Mouse (Mus musculus): Measurements from ENCODE around the gene Cct8. TPM values are rescaled to one million over a fixed set of nuclear protein-coding genes. Genes with fewer than 3 reads are reported as not detected.
"Not testable (repeated sequence)": the region's sequence is repeated elsewhere in the genome, so short reads cannot be mapped to it uniquely, and the experiment has no call there.

Cct8 gene
- 100 to 1,000 TPM; 171 to 186 TPM for total RNA-seq (2021)

DNA sequence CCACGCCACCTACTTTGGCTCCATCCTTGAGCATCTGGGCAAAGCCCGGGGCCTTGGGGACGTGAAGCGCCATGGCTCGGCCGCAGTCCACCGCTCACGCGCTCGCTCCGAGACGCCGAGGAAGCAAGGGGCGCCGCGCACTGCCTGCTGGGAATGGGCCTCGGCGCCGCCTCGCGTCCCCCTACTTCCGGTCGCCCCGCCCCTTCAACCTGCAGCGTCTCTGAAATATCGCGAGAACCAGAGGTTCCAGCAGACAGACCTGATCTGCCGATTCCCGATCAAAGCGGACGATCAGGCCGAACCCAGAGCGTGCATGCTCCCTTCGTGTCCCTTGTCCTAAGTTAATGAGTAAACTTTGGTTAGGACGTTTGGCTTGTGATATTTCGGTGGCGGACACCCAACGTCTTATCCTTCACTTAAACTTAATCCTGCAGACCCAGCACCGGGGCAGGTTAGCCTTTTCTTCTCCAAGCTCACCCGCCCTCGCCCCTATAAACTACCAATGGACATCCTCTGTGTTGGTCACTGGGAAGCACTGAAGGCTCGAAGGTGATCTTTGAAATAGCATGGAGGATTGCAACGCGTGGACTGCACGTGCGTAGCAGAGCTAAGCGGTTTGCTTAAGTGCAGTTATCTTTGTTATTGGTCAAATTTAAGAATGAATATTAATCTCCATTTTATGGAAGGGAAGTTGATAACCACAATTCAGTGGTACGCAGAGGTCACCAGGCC is at the start of gene Cct8:
Gene Cct8 (minus strand): TSS at position 158 of the 732 bp plus-strand sequence.
- DNase-seq = peak; percentile 94 to 95

DNA sequence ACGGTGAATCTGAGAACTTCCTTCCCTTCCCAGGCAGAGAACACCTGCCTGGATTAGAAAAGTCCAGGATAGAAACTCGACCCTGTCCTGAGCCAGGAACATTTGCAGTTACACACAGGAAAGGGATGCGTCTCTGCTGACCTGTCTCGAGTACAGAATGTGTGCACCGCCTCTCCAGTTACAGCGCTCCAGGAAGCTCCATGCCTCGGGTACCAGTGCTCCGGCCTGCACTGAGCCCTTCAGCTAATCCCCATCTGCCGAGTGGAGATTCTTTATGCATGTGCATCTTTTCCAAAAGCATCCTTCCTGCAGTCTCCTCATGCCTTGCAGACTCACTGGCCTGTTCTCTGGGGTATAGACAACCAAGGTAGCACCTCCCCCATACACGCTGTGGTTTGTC is 33.1 kb upstream of the Cct8 start:
- no peak for DNase-seq

DNA sequence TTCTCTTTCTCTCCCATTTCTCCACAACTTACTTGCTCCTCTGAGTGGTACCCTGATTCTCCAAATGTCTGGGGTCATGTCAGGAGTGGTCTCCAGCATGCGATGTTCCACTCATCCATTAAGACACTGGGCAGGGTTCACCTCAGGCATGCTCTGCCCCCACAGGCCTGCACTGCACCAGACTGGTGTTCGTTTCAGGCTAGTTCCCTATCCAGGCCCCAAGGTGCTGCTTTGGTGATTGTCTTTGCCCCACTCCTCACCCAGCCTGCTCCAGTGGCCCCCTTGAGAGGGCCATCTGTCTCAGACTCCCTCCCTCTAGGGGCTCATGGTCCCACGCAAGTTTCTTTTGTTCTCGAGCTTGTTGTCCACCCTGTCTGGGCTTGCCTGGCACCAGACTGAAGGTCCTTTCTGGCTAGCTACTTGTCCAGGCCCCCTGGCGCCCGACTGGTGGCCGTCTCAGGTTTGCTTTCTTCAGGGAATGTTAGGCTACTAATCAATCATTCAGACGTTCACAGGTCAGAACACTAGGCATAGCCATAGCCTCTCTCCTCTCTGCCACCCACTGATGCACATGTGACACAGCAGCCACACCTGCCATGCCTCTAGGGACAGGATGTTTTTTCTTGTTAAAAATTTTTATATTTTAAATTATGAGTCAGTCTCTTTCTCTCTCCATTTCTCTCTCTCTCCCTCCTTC is 32.0 kb upstream of the Cct8 start:
- DNase-seq = no peak

DNA sequence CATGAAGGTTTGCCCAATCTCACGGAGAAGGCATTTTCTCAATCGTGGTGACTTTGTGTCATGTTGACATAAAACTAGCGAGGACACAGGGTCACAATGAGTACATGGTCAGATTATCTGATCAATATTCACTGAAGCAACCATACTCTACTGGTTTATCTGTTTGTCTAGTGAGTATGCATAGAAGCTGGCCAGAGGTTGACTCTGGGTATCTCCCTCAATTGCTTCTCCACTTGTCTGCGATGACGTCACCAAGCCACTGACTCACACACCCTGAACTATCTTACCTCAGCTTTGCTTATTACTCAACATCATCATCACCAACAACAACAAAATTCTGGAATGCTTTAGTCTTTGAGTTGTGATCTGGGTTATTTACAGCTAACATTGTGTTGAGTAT is 28.6 kb upstream of the Cct8 start:
- DNase-seq = no peak

DNA sequence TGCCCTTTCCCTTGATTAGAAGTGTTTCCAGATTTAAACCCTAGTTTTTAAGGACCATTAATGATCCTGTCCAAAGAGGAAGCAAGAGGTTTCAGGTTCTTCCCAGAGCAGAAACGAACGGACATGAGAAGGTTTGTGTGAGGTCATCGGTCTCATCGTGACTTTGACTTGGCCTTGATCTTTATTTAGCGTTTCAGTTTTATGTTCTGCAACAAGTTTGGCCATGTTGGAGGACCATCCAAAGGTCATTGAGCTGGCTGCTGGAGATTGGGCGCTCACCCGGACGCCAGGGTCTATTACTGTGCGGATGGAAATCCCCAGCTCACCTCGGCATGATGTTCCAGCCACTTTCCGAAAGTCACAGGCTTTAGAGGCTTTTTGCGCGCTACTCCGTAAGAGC is 16.7 kb upstream of the Cct8 start:
- DNase-seq = no peak

DNA sequence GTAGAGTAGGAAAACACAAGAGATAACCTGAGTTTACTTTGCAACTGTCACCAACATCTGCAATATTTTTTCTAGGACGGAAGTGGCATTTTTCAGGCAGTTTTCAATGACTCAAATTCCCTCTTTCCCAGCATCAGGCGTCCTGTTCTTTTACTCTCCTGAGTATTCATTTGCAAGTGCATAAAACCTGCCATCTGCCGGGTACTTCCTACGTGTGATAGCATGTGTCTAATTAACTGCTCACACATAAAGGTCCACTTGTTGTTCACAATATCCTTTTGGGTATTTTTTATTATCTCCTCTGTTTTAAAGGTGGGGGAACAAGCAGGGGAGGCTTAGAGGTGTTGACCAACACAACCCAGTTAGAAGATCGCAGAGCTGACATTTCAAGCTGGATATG is 16.0 kb upstream of the Cct8 start:
- no peak for DNase-seq

DNA sequence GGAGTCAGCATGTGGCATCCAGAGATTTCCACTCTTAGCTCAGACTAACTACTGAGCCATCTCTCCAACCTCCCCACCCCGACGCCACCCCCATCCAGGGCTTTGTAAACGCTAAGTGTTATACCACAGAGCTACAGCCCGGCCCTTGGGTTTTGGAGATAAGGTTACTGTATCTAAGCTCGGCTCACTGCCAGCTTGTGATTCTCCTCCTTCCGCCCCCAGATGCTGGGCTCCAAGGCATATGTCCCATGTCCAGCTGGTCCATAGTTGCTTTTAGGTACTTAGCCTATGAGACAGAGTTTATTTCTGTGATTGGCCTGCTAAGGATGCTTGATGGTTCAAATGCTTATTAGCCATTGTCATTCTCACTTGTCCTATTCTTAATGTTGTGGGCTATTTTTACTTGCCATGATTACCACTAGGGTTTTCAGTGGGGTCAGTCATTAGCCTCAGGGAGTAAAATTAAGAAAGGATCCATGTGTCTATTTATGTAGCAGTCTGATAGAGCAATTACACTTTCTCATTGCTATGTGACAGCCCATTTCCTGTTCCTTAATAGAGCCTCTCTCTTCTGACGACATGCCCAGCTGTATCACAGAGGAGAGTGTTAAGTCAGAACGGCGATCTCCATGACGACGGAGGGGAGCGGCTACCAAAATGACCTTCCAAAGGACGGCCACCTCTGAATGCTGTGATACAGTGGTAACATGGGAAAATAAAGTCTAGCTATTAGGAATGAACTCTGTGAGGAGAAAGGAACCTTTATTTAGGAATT is 5.8 kb upstream of the Cct8 start:
- DNase-seq = no peak

DNA sequence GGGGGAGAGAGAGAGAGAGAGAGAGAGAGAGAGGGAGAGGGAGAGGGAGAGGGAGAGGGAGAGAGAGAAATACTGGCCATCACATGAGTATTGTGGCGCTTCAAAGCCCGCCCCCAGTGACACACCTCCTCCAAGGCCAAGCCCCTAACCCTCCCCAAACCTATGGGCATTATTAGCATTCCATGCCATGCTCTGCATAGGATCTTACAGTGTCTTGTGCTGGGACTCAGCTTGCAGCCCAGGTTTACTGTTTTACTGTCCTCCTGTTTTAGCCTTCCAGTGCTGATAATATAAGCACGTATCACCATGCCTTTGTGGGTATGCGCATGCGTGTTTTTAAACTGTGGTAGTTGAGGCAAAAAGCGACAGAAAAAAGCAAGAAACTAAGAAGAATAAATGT is 3.9 kb upstream of the Cct8 start:
- DNase-seq = no peak

DNA sequence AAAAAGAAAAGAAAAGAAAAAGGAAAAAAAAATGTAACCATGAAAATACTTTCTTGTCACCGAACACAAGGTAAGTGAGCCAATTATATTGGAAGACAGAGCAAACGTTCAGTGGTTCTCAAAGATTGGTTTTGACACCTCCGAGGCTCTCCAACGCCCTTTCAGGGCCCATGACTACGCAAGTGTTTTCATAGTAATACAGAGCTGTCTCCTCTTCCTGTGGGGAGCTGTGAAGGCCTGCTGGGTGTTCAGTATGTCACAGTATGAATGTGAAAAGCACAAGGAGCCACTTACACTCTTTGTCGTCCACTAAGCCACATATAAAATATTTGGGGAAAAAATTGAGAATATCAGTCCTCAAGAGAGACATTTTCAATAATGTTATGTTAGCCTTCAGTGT is 1.5 kb upstream of the Cct8 start:
- no peak for DNase-seq

DNA sequence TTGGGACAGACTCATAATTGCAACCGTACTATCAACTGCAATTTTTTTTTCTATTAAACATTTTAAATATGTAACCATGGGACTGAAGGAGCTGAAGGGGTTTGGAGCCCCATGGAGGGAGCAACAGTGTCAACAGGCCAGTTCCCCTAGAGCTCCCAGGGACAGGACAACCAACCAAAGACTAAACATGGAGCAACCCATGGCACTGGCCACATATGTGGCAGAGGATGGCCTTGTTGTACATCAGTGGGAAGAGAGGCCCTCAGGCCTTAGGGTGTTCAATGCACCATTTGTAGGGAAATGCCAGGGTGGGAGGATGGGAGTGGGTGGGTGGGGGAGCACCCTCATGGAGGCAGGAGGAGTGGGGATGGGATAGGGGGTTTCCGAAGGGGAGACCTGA is 1.1 kb upstream of the Cct8 start:
- DNase-seq = no peak

DNA sequence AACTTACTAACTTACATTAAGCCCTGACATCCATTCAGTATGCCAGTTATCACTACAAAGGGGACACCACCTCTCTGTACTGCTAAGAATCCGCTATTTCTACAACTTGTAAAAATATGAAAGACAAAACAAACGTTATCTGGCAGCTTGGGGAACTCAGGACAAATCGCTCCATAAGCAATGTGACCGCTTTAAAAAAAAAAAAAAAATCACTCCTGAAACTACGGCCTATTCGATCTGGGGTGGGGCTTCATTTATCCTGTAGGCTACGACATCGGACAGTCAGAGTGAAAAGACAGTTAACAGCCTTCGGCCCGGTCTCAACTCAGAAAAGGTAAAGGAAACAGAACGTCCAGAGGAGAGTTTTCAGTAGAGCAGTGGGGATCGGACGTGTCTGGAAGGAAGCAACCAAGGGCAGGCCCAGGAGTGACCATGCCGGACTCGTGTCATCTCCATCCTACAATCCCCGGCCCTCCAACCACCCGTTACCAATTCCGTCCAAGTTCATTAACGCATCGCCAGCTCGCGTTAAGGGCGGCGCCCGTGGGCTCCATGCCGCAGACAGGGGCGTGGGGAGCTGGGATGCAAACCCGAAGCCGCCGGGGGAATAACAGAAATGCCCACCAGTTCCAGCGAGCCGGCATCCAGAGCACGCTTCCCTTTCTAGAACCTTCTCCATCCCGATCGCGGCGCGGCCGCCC is 568 bp downstream of the Cct8 start:
- peak in 1 of 2 experiments; percentile 6 for DNase-seq

DNA sequence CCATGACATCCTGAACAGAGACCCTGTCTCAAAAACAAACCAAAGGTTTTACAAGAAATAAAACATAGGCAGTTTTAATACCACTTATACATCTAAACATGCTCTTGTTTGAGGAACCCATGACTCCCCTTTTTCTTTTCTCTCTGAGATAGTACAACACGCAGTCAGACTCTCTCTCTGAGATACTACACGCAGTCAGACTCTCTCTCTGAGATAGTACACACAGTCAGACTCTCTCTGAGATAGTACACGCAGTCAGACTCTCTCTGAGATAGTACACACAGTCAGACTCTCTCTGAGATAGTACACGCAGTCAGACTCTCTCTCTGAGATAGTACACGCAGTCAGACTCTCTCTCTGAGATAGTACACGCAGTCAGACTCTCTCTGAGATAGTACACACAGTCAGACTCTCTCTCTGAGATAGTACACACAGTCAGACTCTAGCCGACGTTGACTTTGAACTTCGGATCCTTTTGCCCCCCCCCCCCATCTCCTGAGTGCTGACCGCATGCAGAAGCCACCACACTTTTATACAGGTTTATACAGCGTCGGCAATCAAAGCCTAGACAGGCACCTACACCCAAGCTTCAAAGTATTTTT is 3.4 kb downstream of the Cct8 start:
- not testable (repeated sequence) for DNase-seq

DNA sequence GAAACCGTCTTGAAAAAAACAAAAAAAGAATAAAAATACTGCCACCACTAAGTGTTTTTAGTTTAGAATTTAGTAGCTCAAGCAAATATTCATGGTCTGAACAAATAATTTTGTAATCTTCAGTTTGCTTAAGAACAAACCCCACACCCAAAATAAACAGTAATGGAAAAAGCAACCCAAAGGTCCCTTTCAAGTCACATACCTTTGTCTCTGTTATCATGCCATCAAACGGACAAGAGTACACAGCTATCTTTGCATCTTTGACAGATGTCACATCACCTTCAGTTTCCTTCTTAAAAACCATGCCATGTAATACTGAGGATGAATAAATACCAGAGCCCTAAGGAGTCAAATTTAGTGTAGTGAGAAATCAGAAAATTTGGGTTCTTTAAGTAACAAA is 7.1 kb downstream of the Cct8 start:
- no peak for DNase-seq

DNA sequence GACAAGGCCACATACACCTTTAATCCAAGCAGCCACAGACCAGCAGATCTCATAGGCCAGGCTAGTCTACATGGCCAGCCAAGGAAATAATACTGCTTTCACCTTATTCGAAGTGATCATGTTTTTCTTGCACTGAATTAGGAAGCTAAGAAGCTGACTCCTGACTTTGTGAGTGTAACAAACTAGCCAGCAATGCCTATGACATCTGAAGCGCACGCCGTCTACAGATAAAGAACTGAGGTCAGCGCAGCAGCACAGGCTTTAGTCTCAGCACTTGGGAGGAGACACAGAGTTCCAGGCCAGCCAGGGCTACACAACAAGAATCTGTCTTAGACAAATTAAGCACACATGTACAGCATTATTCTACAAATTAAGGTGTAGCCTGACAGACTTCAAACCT is 8.9 kb downstream of the Cct8 start:
- DNase-seq = no peak

DNA sequence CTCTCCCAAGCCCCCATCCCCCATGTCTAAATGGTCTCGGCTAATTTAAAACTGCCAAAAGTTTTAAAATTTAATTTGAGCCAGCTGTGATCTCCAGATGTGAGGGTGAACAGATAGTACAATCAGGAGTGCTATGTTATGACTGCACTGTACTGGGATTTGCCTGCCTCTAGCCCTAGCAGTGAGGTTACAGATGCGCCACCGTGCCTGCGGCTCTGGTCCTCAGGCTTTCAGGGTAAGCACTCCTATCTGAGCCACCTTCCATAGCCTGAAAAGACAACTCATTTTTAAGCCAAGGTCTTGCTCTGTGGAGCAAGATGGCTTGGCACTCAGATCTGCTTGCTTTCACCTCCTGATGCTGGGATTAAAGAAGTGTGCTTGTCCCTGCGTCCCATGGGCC is 11.3 kb downstream of the Cct8 start:
- no peak for DNase-seq

DNA sequence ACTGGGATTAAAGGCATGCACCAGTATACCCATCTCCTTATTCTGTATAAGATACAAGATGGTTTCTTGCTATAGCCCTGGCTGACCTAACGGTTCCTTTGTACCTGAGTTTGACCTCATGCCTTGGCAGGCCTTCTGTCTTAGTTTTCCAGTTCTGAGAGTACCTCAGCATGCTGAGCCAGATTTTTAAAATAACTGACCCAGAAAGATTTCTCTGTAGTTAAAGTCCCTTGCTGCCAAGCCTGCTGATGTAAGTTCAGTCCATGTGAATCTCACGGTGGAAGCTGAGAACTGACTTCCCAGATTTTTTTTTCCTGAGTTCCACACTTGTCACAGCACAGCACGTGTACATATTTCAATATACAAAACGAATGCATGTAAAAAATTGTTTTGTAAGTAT is 25.1 kb downstream of the Cct8 start:
- DNase-seq = no peak

DNA sequence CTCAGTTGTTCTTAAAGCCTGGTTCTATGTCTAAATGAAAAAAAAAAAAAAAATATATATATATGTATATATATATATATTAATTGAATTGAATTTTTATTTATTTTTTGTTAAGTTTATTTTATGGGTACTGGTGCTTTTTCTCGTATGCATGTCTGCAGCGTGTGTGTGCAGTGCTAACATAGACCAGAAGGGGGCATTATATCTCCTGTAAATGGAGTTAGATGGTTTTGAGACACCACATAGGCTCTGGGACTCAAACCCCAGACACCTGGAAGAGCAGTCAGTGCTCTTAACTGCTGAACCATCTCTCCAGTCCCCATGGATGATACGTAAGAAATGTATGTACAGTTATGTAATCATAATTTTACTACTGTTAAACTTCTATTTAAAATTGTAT is 36.9 kb downstream of the Cct8 start:
- DNase-seq = no peak

DNA sequence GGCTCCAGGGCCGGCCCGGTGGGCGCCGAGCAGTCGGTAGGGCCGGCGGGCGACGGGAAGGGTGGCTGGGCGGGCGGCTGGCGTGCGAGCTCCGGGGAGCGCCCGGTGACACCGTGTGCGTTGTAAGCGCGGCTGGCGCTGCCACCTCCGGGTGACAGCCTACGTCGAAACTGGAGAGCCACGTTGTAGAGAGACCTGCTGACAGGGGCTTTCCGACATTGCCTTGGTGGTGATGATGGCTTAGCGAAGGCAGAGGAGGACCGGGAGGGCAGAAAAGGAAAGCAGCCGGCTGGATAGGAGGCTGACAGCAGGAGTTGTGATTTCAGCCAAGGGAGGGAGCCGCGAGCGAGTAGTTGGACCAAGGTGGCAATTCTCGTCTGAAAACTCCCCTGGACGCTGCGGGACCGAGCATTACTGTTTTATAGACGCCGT is 40.5 kb downstream of the Cct8 start:
- DNase-seq = no peak

DNA sequence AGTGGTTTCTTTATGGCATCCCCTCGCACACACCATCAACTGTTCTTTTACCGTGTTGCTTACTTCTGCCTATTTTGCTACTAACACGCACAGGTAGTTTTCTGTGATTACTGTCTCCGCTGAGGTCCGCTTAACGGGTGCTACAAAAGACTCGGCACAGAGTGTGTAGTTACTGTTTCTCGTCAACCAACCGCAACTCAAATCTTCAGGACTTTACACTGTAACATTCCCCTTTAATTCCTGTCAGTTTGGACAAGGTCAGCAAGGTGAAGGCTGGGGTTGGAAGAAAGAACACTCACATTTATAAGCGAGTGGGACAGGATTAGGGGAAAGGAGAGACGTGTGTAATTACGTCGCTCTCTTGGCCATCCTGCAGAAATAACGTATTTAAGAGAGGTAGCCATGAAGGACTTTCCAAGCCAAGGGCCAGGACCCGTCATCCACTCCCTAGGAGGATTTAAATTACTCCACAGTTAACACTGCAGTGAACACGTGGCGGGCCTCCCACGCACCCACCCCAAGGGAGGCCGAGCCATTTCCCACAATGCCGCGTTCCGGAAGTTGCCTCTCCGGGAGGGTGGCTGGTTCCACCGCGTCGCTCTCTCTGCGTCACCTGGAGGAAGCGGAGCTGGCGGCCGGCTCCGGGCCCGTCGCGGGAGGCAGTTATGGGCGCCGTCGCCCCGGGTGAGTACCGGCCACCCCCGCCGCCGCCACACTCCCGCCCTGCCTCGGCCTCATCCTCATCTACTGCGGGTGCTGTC is 41.1 kb downstream of the Cct8 start, which contains the start of gene Usp16:
Gene Usp16 (plus strand): TSS at position 285 of the 761 bp plus-strand sequence.
- DNase-seq = peak; percentile 95 to 97

DNA sequence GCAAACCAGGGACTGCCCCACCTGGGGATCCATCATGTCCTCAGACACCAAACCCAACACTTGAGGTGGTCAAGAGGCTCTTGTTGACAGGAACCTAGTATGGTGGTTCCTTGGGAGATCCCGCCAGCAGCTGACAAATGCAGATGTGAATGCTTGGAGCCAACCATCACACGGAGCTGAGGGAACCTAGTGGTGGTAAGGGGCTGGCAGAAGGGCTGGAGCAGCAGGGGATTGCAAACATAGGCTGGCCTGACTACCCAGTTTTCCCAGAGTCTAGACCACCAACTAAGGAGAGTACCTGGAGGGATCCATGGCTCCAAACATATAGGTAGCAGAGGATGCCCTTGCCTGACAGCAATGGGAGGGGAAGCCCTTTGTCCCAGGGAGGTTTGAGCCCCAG is 42.4 kb downstream of the Cct8 start:
- DNase-seq = no peak

DNA sequence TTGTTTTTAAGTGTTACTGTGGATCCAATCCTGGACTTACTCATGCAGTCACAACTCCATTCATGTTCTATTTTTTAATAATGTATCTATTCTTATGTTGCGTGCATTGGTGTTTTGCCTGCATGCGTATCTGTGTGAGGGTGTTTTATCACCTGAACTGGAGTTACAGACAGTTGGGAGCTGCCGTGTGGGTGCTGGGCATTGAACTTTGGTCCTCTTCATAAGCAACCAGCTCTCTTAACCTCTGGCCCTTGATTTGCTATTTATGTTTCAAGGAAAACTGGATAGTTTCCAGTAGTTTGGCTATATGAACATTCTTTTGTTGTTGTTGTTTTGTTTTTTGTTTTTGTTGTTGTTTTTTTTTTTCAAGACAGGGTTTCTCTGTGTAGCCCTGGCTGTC is 50.1 kb downstream of the Cct8 start:
- no peak for DNase-seq

DNA sequence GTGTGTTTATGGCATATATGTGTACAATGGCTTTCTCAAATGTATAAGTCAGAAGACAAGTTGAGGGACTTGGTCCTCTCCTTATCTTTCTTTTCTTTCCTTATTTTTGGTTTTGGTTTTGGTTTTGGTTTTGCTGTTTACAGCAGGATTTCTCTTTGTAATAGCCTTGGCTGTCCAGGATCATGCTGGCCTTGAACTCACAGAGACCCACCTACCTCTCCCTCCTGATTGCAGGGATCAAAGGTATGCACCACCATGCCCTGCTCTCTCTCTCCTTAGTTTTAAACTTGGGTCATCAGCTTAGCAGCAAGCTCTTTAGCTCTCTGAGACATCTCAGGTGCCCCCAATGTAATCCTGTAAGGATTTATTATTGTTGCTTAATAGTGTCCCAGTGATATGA is 50.6 kb downstream of the Cct8 start:
- no peak for DNase-seq
